Mouse (Mus musculus) adrenal gland, postnatal 36 days (tissue): Measurements from ENCODE around the gene Tardbp. TPM values are rescaled to one million over a fixed set of nuclear protein-coding genes. Genes with fewer than 3 reads are reported as not detected.

Source experiments
- DNase-seq, 2 experiments: peaks; one replicate each; pipeline ENCODE4 v3.0.0; 2021; ENCODE audit warnings: mixed read lengths in 1 of 2
- long read RNA-seq, 2 experiments: library from polyadenylated mRNA; stranded (forward); transcript quantifications; one replicate each; pipeline ENCODE4 v2.0.0; 2021; ENCODE audit warnings: borderline sequencing depth in 2 of 2
- total RNA-seq, 2 experiments: library from RNA; stranded (reverse); gene quantifications; 2 replicates each; pipeline ENCODE4 v1.2.3; 2021

The Tardbp gene
- total RNA-seq: 100 to 1,000 TPM; 233 to 286 TPM
- long read RNA-seq, experiment 1, full-length matches to known transcripts: 42 of 75 reads
- long read RNA-seq, experiment 1, partial matches to known transcripts: 12 of 75 reads
- long read RNA-seq, experiment 1, other reads (novel, unspliced or antisense): 21 of 75 reads
- long read RNA-seq, experiment 2, full-length matches to known transcripts: 5 of 17 reads
- long read RNA-seq, experiment 2, partial matches to known transcripts: 4 of 17 reads
- long read RNA-seq, experiment 2, other reads (novel, unspliced or antisense): 8 of 17 reads

DNA sequence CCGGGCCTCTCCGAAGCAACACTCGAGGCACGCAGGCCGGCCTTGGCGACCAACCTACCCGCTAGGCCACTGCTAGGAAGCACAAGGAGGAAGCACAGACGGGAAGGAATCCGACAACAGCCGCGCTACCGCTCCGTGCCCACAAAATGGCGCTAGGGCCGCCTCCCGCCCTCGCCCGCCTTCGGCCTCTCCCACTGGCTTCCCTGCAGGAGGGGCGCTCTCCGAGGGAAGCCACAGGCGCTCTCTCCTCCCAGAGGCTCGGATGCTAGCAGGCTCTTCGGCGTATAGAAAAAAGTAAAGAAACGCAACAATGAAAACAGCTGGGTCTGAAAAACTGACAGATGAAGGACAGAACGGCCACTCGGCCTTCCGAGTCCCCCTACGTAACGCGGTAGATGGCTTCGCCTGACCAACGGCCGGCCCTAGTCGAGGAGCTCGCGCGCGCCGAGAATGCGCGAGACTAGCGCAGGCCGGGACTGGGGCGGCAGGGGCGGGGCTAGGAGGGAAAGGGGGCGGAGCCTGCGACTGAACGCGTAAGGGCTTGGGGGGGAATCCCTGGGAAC lies at the start of gene Tardbp:
Gene Tardbp (minus strand): TSS at position 397 of the 563 bp plus-strand sequence.
- peak; percentile 97 to 99 for DNase-seq

DNA sequence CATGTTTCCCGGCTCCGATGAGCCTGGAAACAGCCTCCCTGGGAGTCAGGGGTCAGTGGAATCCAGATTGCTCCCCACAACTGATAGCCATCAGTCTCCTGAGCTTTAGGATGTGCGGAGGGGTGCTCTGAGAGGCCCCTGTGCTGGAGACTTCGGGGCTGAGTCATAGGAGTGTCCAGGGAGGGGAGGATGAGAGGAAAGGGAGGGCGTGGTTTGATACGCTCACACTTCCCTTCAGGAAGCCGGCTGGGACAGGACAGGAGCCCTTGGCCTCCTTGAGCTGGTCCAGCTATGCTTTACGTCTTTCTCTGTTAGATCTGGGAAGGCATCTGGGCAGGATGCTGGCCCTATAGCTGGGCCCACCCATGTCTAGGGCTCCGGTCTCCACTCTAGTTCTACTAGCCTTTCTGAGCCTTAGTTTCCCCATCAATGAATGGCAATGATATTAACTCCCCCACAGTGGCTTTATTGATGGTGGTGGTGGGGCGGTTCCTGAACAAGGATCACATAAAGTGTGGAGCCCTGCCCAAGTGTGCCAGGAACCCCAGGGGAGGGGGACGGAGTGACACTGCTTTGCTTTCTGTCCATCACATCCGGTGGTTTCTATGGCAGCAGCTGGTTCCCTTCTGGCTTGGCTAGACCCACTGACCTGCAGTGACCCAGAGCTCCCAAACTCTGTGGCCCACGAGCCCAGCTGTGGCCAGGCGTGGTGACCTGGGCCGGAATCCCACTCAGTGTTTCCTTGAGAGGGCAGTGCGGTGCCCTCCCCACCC lies 49.6 kb upstream of the Tardbp start:
- DNase-seq: peak; percentile 49 to 57

GRCm38 (mm10) chr4:148675043-148675442 lies 48.2 kb upstream of the Tardbp start:
- DNase-seq: no peak

- no peak for DNase-seq
Observed at GRCm38 (mm10) chr4:148671230-148671947, 44.6 kb upstream of the Tardbp start.

DNA sequence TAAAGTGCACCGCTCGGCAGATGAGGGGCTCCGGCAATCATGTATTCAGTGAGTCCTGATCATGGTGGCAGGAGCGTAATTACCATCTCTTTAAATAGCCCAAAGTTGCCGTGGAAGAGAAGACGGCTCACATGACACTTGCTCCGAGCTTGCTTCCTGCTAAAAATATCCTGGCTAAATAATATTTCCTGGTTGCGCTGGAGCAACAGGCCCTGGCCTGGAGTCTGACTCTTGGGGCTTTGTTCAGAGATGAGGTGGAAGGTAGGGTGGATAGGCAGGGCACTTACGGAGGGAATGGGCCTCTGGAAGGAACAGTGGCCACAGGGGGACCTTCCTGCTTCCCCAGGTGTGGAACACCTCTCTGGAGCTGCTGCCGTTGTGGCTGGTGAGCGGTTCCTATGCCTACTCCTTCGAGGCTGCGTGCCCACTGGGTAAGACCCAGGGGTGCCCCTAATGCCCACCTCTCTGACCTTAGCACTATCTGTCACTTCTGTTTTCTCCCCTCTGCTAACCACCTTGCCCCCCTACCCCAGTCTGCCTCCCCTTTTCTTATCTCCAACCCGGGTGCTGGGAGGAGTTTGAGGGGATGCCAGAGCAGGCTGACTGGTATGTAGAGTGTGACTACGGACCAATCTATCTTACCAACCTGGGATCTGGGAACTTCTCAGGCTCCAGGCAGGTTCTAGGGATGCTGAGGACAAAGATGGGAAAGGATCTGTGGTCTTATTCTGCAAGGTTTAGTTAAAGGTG lies 40.4 kb upstream of the Tardbp start:
- no peak for DNase-seq

DNA sequence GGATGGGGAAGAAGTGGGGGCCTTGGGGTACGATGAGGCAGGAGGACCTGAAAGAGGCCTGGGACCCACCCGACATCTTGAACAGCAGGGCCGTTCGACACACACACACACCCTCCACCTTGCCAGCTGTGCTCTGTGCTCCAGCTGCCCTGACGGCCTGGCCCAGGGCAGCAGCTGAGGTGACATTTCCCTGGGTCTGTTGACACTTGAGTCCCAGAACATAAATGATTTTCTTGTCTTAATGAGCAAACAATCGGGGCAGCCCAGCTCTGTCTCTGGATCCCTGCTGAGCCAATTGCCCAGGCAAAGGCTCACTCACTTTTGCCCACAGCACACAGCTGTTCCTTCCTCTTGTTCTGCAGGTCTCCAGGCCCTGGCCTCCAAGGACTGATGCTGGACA lies 37.2 kb upstream of the Tardbp start:
- no peak for DNase-seq

DNA sequence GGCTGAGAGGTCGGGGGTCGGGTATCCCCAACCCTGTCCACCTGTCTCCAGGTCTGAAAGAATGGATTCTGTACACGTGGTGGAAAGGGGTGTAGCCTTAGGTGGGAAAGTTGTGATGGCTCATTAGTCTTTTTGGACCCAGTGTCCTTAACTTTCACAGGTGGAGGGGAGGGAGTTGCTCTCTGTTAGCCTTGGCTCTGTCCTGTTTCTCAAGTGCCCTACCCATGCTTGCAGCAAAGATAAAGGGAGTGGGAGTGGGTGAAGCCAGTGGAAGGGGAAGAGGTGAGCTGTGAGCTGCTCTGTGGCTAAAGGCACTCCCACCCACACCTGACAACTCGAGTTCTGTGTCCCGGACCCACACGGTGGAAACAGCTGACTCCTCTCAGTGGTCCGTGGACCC lies 36.5 kb upstream of the Tardbp start:
- DNase-seq: no peak

- DNase-seq: peak; percentile 79 to 85
Observed at GRCm38 (mm10) chr4:148662168-148662965, 35.5 kb upstream of the Tardbp start.

DNA sequence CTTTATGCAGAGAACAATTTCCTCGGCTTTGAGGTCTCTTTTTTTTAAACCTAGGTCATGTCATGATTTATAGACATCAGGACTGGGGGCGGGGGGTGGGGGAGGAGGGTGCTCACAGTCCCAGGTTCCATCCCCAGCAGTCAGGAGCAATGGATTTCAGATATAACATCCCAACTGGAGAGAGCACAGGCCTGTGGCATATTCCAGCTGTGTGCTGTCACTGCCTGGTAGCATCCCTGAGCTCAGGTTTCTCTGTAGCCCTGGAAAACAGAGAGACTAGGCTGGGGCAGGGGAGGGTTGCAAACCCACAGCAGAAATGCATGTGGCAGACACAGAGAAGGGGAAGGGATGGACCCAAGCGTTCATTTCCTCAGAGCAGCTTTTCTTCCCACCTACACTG lies 33.4 kb upstream of the Tardbp start:
- no peak for DNase-seq

DNA sequence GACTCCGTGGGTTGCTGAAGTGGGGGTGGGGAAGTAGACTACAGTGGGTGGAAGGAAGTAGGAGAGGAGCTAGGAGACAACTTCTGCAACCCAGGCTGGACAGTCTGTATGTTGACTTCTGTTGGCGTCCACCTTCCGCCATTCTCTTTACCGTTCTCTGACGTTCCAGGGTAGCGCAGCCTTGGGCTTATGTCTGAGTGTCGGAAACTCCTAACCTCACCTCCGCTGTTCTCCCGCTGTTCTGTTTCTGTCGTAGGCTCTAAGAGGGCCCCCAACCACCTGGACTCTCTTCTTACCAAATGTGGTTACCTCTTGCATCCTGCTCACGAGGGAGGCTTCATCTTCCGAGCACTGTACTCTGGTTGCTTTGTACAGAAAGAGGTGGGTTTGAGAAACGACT lies 31.0 kb upstream of the Tardbp start:
- no peak for DNase-seq

- peak; percentile 27 to 42 for DNase-seq
Observed at GRCm38 (mm10) chr4:148656691-148657258, 30.0 kb upstream of the Tardbp start.

DNA sequence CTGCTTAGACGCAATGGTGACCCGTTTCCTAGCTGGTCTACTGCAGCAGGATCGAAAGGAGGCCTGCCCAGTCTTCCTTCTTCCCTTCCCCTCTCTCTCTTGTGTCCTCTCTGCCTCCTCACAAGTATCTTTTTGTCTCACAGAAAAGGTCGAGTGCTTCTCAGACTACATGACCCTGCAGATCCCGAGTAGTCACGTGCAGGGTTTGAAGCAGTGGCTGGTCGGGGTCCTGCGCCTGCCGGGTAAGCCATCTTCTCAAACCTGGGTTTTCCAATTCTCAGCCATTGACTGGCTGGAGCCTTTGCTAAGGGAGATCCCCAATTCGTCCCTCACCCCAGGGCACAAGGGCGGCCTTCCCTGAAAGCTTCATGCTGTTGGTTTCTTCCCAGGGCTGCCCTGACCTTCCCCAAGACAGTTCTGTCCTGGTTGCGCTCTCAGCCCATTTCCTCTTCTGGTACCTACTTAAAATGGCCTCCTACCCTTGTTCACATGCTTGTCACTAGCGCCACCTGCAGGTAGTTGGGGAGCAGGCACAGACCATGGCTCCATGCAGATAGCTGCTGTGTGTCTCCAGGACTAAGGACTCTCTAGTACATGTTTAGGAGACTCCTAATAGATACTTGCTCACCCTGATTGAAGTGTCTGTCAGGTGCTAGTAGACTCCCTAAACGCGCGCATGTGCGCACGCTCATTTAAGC lies 28.0 kb upstream of the Tardbp start:
- DNase-seq: peak; percentile 53 to 59

DNA sequence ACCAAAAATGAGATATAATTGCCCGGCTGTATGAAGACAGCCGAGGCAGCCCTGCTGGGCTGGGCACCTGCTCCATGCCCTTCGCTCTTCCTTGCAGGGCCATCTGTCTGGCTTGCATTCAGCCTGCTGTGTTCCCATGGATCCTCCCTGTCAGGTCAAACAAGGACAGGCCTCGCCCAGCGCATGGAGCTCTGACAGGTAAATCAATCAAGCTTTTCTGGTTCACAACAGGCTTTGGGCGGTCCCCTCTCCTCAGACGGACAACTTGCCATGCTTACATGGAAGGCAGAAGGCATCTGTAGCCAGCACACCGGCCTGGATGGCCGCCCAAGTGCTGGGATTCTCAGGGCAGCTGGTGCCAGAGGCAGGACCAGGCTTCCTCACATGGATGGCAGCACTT lies 24.2 kb upstream of the Tardbp start:
- peak; percentile 36 to 45 for DNase-seq

DNA sequence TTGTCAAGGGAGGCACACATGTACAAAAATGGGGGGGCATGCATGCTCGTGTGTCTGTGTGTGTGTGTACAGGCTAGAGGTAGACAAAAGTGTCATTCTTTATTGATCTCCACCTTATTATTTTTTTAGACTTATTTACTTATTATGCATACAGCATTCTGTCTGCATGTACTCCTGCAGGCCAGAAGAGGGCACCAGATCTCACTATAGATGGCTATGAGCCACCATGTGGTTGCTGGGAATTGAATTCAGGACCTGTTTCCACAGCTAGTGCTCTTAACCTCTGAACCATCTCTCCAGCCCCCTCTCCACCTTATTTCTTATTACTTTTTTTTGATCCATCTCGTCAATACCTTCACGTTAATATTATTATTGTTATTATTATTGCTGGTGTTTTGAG lies 22.5 kb upstream of the Tardbp start:
- no peak for DNase-seq

DNA sequence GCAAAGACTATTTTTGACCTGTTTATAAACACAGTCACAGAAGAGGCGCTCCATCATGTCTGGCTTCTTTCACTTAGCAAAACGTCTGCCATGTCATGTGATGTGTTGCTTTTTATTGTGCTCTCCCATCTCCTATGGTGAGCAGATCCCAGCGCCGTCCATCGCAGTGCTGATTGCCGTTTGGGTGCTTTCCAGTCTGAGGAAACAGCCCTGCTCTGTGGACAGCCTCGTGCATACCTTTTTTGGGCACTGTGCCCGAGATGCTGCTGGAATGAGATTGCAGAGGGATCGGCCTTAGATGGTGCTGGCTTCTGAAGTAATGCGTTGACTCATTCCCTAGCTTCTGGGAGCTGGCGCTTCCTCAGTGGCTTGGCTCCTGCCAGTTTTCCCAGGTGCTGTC lies 19.8 kb upstream of the Tardbp start:
- peak; percentile 47 to 66 for DNase-seq

DNA sequence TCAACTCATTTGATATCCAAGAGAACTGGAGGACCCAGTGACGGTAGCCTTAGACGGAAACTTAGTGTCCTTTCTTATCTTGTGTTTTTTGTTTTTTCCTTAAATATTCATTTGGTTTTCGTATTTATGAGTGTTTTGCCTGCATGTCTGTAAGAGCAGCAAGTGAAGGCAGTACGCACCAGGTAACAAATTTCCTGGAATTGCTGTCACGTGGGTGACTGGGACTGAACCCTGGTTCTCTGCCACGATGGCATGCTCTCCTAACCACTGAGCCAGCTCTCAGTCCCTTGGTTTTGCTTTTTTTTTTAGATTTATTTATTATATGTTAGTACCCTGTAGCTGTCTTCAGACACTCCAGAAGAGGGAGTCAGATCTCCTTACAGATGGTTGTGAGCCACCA lies 18.1 kb upstream of the Tardbp start:
- no peak for DNase-seq

GRCm38 (mm10) chr4:148644157-148644511 lies 17.3 kb upstream of the Tardbp start:
- DNase-seq: peak; percentile 65 to 78

- DNase-seq: no peak
Observed at GRCm38 (mm10) chr4:148643291-148644156, 16.7 kb upstream of the Tardbp start, which contains the start of gene Gm572. Gm572 (plus strand) TSS chr4:148643317.

DNA sequence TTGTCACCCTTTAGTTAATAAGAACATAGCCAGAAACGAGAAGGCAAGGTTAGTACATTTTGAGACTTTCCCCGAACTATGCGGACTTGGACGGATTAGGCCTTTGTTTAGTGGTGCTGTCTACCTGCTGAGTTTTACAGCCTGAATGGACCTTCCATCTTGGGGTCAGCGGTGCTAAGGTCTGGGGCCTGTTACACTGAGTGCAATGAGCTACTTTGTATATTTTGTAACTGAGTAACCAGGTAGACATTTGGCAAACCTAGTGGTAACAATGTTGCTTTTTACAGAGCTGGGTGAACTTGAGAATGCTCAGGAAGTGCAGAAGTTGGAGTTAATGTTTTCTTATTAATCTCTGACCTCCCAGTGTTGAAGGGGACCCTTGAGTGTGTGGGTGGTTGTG lies 14.3 kb upstream of the Tardbp start:
- DNase-seq: no peak
